Mouse (Mus musculus) adrenal gland, postnatal 25 days (tissue): Measurements from ENCODE around the gene Ralgps1. TPM values are rescaled to one million over a fixed set of nuclear protein-coding genes. Genes with fewer than 3 reads are reported as not detected.

Source experiments
- DNase-seq: peaks from one replicate; pipeline ENCODE4 v3.0.0; 2021; ENCODE audit warnings: mixed read lengths
- total RNA-seq: library from RNA; stranded (reverse); gene quantifications from 2 replicates; pipeline ENCODE4 v1.2.3, GENCODE M21; 2021

Ralgps1 gene
- total RNA-seq, 1 experiment from 2014 or later: 5.7 TPM

DNA sequence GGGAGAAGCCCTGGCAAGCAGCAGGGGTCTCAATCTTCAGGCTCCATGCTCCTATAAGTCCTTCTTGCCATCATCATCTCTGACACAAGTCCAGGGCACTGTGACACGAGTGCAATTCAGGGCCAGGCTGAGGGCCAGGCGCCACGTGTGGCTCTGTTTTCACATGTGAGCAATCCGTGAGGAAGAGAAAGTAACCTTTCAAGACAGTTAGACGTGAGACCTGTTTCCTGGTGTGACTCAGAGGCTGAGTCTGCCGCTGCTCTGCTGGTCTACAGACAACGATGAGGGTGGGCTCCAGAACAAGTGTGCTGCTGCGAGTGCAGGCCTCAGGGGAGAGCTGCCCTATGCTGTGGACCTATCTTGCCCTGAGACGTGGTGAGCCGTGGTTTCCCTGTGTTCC, 198.2 kb downstream of the Ralgps1 start:
- no peak for DNase-seq

DNA sequence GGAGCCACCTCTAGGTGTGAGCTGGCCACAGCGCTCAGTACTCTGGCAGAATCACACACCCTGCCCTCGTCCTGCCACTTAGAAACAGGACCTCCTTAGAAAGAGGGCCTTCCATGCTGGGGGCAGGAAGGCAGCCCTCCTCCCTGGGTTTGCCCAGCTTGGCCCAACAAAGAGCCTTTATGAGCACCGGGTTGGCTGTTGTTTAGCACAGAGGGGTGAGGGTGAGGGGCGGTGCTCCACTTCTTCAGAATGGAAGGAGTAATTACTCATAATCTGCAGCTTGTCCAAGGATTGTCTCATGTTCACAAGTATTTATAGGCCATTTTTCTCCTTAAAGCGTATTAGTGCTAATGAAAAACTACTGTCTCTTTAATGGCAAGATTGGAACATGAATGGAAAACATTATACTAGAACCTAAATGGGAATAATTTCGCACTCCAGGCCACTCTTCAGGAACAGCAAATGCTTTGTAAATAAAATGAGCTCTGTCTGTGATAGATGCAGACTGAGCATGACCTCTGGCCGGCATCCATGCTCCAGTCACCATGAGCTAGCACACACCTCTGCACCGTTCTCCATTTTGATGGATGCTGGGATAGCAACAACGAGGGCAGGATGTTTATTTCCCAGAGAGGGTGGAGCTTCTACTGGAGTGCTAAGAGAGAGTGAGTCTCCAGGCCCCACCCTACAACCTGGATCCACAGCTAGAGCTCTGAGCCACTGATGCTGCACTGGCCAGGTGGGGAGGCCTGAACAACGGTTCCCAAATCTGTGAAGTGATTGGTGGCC, 200.3 kb downstream of the Ralgps1 start:
- DNase-seq: no peak

DNA sequence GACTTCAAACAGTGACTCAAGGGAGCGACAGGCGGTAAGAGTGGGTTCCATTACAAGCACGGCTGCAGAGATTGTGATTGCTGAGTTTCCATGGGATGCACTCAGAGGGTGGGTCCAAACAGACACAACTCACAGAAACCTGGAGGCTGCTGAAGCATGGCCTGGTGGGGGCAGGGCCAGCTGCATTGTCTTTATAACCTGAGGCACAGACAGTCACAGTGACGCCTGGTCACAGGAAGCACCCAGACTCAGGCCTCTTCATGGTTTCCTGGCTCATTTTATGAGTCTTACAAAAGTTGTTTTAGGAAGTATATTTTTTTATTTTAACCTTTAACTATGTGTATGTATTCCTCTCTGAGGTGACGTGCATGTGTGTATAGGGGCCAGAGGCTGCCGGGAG, 201.8 kb downstream of the Ralgps1 start:
- no peak for DNase-seq

DNA sequence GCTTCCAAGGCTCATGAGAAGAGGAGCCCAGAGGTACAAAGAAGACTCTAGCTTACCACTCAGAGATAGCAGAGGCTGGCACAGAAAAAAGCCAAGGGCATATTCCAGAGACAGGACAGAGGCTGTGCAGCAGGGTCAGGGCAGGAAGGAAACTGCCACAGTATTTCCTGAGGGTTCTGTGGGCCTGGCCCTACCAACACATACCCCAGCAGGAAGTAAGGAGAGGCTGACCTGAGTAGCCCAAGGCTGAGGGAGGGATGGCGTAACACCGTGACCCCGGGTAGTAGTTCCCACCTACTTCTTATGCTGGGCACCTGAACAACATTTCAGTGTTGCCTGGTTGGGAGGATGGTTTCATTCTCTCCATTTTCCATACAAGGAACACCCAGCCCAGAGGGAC, 204.2 kb downstream of the Ralgps1 start:
- DNase-seq: no peak

DNA sequence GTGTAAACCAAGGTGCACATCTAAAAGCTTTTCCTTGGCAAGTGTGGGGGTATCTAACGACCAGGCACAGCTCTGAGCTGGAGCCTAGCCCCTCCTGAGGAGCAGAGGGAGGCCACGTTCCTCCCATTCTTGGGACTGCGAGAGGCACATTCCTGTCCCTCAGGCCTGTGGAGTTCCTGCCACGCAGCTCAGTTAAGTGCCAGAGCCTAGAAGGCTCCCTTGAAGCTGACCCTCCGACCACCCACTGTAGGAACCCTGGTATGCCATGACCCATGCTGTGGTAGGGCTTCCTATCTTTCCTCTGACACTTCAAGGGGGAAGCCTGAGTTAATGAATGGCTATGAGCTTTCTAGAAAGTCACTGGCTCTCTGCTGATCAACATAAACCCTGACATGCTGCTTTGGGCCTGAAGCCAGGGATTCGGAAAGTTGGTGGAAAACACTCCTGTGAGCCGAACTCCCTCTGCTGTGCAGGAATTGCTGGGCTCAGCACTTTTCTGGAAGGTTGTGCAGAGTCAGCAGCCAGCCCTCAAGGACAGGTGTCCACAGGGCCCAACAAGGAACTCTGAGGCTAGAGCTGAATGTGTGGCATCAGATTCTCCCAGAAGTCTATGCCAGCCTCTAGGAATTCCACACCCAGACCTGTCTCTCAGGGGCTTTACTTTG, 205.4 kb downstream of the Ralgps1 start:
- DNase-seq: no peak

DNA sequence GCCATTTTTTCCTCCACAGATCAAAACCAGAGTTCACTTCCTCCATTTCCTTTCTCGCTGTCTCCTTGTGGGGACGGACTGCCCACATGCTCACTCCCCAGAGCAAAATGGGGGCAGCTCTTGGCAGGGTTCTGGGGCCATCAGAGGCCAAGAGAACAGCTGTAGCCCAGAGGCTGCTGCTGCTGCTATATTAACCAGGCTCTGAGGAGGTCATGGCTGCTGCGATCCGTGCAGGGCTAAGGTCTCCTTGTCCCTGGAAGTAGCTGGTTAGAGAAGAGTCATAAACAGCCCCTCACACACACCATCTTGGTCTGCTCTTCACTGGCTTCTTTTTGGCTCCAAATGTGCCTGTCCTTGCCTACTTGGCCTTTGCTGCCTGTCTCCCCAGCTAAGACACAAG, 206.1 kb downstream of the Ralgps1 start:
- no peak for DNase-seq

DNA sequence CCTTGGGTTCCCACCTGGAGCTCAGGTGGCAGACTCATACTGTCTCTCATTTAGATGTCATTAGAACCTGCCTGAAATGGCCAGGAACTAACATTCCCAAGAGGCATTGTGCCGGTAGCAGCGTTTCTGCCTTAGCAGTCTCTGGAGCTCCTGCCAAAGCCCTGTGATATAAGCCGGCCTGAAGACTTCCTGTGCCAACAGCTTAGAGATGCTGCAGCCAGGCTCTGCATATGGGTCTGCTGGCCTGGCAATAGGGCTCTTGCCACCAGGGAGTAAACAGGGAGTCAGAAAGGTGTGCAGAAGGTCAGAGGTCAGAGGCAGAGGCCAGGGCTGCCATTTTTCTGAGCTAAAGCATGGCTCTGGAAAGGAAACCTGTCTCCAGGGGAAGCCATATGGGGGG, 206.6 kb downstream of the Ralgps1 start:
- DNase-seq: no peak

DNA sequence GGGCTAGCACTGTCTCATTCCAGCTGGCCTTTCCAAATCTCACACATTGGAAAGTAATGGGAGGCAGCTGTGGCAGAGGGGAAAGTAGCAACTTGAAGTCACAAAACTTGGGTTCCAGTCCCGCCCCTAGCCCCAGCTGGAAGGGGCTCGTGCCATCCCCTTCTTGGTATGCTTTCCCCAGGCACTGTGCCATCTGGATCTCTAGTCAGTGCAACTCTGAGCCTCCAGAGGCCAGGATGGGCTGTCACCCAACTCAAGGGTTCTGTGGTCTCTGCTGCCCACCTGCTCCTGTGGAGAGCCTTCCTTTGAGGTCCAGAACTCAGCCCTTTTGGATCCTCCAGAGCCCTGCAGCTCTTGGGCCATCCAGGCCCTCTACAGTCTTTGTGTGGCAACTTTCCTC, 209.2 kb downstream of the Ralgps1 start:
- no peak for DNase-seq

DNA sequence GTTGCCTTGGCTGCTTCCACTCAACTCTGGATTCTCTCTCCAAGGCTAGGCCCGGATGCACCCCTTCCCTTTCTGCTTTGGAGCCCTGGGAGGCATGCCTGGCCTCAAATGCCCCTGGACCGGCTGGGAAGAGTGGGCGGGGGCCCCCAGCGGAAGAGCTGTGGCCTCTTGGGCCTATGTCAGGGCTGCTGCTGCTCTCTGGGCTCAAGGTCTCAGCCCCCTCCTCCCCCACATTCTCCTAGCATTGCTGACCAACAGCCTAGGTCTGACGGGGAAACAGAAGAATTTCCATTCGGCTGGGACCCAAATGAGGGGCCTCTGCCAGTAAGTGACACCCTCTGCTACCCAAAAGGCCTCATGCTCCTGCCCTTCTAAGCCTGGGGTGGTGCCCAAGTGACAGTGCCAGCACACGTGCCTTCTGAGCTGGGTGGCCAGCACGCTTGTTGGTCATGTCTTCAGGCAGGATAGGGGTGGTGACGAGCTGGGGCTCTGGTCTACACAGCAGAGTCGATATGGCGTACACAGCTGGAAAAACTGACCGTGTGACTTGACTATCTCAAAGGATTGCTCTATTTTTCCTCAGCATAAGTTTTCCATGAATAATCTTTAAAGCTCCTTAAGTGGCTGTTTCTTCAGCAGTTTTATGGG, 210.8 kb downstream of the Ralgps1 start:
- DNase-seq: no peak

DNA sequence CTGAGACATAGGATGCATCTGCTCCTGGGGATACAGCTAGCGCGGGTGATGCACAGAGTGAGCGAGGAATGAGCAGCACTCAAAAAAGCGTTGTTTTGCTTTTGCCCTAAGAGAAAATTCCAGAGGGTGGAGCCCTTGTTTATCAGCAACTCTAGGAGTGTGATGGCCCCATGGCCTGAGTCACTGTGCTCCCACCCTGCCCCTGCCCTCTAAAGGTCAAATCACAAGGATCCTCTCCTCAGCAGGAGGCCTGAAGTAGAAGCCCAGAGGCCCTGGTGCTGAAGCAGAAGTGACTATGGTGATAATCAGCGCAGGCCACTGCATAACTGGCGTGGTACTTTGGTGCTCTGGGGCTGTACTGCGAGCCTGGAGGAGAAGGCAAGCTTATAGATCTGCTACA, 211.7 kb downstream of the Ralgps1 start:
- DNase-seq: no peak

DNA sequence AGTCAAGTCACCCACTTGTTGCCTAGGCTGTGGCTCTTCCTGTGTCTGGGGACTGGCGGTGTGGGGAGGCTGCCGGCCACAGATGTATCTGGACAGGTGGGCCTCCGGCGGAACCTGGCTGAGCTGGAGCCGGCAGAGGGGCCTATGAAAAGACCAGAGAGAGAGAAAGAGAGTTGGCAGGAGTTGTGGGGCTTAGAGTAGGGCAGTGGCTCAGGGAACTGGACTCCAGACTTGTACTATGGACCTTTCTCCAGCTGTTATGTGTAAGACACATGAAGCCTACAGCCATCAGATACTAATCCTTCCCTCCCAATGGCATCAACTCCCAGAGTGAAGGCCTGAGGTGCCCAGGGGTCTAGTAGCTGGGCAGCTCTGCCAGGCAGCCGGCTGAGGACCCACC, 212.4 kb downstream of the Ralgps1 start:
- no peak for DNase-seq

DNA sequence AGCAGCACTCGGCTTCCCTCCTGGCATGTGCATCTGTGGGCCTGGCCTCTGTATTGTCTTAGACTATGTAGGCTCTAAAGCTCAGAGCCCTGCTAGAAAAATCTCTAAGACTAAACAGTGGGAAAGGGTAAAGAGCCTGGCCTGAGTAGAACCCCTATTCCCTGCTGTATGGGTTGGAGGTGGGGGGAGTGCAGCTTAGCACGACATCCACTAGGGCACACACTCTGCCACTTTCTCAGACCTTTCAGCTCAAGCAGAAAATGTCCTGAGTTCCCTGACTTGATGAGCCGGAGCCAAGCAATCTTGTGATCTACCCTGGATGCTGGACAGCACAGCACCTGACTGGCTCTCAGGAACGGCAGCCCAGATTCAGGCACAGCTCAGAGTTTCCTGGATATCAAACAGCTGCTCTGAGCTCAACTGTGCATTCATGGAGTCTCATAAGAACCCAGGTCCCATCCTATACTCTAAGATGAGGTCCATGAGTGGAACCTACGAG, 215.0 kb downstream of the Ralgps1 start:
- no peak for DNase-seq

DNA sequence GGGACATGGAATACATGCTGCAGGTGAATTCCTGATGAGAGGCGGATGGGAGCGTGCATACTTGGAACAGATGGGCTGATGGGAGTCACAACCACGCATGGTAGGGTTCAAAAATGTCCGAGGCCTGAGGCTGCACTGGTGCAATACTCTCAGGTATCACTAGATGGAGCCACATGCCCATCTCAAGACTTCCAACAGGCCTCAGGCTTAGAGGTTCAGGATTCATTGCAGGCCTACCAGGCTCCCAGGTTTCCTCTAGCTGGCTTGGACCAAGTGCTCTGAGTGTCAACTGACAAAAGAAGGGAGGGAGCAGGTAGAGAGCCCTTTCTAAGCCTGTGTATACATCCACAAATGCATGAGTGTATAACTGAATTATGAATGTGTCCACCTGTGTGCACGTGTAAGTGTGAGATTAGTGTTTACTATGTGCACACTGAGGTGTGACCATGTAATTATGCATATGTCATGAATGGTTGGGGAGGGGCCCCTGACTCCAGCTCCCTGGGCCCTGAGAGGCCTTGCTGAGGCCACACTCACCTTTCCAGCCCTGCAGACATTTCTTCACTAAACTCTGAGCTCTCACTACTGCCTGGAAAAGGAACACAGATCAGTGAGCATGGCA, 216.4 kb downstream of the Ralgps1 start:
- DNase-seq: peak; percentile 64

DNA sequence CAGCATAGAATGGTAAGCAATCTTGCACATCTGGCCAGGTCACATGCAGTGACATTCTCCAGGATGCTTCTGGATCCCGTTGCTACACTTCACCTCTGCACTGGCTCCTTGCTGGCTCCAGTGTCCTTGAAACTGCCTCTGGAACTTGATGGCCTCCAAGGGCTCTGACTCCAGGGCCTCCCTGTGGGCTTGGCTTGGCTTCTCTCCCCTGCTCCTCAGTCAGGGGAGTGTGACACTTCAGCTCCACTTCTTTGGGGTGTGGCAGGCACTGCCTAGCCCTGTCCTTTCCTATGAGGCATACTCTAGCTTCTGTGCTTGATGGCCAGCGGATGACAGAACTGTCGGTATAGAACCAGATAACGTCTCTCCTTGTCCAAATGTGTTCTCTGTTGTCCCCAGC, 224.3 kb downstream of the Ralgps1 start:
- DNase-seq: no peak

DNA sequence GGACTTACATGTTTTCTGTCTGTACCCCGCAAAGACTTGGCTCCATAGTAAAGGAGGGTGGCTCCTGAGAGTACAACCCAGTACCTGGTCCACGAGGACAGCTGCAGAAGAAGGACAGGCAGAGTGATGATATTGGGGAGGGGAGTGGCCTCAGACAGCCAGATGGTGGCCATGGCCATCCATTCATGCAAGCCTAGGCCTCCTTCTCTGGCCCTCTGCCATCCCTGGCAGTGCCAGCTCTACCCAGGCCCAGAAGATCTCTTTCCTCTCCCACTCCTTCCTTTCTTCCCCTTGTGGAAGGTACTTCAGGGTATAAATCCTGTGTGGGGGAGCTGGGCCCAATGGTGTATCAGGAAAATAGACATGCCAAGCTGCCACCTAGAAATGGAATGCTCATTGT, 228.0 kb downstream of the Ralgps1 start:
- DNase-seq: no peak

DNA sequence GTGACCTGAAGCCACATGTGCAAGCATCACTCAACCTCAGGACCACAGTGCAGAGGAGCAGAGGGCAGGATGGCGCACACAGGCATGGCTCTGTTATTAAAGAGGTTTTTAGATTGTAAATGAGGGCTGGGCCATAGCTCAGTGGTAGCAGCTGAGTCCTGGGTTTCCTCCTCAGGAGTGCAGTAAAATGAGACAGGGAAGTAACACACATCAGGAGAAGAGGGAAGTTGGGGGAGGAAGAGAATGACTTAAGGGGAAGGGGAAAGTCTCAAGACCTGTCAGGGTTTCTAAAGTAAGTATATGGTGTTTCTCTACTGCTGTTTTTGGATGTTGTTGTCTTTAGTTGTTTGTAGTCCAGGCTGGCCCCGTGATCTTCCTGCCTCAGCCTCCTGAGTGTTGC, 232.8 kb downstream of the Ralgps1 start:
- DNase-seq: no peak

DNA sequence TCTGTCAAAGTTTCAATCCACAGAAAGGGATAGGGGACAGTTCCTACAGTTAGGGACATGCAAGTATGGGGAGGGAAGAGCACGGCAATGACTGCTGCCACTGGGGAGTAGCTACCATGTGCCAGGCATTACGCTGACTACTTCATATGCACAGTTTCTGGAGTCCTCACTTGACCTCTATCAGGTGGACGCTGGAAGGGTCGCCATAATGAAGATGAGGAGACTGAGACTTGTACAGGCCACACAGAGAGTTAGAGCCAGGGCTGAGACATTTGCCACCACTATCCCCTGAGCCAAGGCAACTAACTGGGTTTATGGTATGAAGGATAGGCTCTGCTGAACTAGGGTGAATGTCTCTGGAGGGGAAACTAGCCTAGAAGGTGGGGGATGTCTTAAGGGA, 233.6 kb downstream of the Ralgps1 start:
- no peak for DNase-seq

DNA sequence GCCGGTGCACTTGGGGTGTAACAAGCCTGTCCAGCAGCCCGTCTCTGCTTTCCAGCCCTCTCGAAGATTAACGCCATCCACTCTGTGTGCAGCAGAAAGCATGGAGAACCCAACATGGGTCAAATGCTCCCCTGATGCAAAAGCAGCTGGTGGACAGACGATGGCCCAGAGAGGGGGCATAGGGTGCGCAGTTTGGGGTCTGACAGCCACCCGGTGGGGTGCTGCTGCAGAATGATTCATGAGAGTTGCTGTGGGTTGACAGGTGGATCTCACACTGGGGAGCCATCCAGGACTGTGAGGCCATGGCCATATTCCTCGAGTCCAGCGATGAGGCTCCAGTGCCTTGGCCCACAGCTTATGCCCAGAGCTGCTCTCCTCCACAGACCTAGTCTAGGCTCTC, 234.0 kb downstream of the Ralgps1 start:
- no peak for DNase-seq

DNA sequence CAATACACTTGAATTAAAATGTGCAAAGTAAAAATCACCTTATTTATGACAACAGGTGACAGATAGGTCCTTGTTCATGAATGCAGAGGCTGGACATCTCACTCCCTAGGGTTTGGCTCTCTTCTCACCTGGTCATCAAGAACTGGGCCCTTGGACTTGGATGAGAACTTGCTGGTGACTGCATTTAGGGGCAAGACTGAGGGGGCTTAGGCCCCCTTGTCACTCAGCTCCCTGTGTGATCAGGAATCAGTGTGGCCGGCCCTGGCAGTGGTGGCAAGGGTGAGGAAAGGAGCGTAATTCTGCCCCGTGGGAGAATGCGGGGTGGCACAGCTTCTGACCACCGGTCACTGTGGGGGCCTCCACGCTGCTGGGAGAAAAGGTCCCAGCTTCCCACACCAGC, 234.9 kb downstream of the Ralgps1 start:
- no peak for DNase-seq

DNA sequence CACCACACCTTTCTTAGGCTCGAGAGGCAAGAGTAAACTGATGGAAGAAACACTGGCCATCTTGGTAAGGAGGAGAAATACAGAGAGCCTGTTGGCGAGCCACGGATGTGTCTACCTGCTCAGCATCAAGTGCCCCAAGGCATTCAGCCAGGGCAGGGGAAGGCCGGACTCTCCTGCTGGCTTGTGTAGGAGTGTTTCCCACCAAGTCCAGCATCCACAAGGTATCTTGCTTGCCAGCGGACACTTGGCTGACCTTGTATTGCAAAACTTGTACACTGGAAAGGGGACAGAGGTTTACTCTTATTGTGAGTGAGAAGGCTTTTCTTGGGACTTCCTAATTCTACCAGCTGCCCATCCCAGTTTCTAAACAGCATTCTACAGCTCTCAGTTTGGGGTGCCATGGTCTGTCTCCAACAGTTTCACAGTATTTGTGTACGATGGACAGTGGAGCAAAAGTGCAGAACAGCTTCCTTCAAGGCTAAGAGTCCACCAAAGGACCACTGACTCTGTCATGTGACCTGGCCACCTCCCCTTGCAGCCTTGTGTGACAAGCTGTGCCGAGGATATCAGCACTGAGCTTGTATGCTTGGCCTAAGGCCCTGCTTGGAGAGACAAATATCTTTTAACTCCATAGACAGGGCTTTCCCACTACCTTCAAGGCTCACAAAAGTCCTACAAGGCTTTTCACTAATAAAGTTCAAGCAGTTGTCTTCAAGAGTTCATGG, 236.4 kb downstream of the Ralgps1 start:
- DNase-seq: no peak

DNA sequence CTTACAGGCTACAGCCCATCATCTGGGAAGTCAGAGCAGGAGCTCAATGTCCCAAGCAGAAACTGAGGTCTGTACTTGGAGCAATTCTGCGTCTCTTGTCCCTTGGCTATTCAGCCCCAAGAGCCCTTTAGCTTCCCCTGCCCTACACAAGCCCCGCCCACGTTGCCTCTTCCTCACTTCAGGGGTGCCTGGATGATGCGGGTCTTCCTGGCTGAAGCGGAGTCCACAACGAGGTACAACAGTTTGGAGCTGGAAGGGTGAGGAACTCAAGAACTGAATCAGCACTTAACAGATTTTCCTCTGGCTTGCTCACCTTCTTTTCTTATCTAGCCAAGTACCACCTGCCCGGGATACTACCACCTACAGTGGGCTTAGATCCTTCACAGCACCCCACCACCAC, 239.0 kb downstream of the Ralgps1 start:
- DNase-seq: no peak

DNA sequence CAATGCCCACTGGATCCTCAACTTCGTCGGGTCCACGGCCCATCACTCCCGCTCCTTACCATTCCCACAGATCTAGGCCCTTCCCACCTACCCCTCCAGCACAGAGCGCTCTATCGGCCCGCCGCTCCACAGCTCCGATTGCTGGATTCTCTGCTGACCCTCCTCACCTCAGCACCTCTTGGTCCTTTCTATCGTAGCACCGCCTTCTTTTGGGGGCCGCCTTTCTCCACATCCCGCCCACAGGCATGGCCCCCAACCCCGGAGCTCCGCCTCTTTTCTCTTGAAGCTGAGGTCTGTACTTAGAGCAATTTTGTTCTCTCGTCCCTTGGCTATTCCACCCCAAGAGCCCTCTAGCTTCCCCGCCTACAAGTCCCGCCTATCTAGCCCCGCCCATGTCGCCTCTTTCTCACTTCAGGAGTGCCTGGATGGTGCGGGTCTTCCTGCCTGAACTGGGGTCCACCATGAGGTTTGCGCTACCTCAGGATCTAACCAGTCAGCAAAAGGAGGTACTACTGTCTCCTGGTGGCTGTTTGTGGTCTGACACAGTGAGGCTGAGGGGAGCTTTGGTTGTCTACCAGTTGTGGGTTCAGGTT, 239.7 kb downstream of the Ralgps1 start, which contains the start of gene Garnl3:
TSS of gene Garnl3 (minus strand) at position 155 of the 593 bp plus-strand sequence.
- DNase-seq: peak; percentile 48
